Mouse (Mus musculus): Measurements from ENCODE around the gene Olfr152.

DNA sequence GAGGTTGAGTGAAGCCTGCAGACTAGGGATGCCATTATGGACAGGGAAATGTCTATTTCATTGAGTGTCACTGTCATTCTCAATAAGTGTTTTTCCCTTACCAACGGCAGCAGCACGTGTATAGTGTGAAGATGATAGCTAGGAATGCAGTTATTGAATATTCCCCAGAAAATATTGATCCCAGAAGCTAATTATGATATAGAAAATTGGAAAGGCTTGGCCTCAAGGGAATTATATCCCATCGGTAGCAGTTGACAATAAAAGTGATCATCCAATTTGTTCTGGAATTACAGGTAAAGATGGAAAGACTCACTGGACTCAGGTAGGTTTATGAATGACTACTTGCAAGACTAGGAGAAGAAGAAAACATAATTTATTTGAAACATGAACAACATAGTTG is 35.8 kb upstream of the Olfr152 start, which contains the start of gene Olfr1140:
- TF ChIP-seq CTCF (conservative IDR thresholded peaks at IDR 0.05; ENCODE audit: insufficient read depth, insufficient read length, low read depth, low read length) (no peak), POLR2A (IDR thresholded peaks at IDR 0.05; ENCODE audit: low read depth, low read length) (no peak)

All from kidney, adult 2 months (tissue).